Mouse (Mus musculus) C2C12 (cell line): ENCODE results near the gene Gng8.

Experiments used
- CEBPB ChIP-seq: IDR thresholded peaks from one replicate; pipeline ENCODE4 v1.6.1; 2011; ENCODE audit warnings: low read depth, mild to moderate bottlenecking, control low read depth, moderate library complexity
- CTCF ChIP-seq: IDR thresholded peaks from one replicate; pipeline ENCODE4 v1.5.1; 2011; ENCODE audit not compliant: control insufficient read depth, insufficient read depth, insufficient read length
- FOSL1 ChIP-seq: IDR thresholded peaks from one replicate; pipeline ENCODE4 v1.8.0; 2011; ENCODE audit warnings: mild to moderate bottlenecking, low read length; ENCODE audit not compliant: poor library complexity, insufficient read depth, severe bottlenecking
- MAX ChIP-seq: IDR thresholded peaks from one replicate; pipeline ENCODE4 v1.6.1; 2011; ENCODE audit warnings: mild to moderate bottlenecking, control low read depth
- USF1 ChIP-seq: IDR thresholded peaks from one replicate; pipeline ENCODE4 v1.6.1; 2011; ENCODE audit warnings: low read depth, mild to moderate bottlenecking, control low read depth, moderate library complexity

DNA sequence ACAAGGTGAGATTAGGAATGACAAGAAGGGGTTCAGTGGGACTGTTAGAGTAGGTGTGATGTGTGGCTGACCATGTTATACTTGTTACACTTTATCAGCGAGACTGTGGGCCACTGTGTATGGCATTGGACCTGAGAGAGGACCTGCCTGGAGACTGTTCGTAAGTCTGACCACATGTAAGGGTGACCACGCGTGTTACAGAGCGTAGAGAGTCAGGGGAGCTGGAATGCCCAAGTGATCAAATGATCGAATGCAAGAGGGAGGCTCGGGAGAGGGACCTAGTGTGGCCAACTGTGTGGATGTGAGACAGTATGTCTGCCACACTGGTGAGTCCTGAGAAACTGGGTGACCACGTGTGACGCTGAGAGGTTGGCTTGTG is 755 bp downstream of the Gng8 start:
- TF ChIP-seq CTCF (no peak), MAX (no peak), CEBPB (no peak), FOSL1 (no peak), USF1 (no peak)
